Mouse (Mus musculus): ENCODE measurements around the gene Gm11554. TPM values are rescaled to one million over a fixed set of nuclear protein-coding genes. Genes with fewer than 3 reads are reported as not detected.

Gm11554 gene
- total and polyA plus RNA-seq, 2 experiments from 2014 or later: not detected

DNA sequence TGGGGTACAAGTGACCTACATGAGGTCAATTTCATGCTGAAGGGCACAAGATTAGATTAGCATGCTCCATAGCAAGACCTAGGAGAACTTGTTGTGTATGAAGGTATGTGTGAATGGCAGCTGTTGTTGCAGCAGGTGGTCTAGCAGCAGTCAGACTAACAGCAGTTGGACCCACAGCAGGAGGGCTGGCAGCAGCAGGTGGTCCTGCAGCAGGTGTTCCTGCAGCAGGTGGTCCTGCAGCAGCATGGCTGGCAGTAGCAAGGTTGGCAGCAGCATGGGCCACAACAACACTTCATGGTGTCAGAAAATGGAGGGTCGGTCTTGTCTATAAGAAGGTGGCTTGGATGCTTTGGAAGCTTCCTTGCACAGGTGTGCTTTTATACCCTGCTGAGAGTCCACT, 45.4 kb downstream of the Gm11554 start:
- 90% methylated on average over 1 of the region's 1 CpGs for WGBS
- ATAC-seq (ENCODE audit: low FRiP score): no peak
- DNase-seq (ENCODE audit: low spot score): no peak

More for the DNA sequence above, 45.4 kb downstream of the Gm11554 start:
- no peak overlapping the region for H3K9ac ChIP-seq (replicated peaks; ENCODE audit: low read length, poor library complexity, severe bottlenecking)
- H3K9me3 ChIP-seq (ENCODE audit: low read length): no peaks in the 10 kb centered on the region
- H3K4me2 ChIP-seq (ENCODE audit: low read depth, low read length, poor library complexity, severe bottlenecking): no peak overlapping the region
- no peak overlapping the region for H3K27ac ChIP-seq (ENCODE audit: low read depth, low read length)
- no peaks in the 10 kb centered on the region for H3K36me3 ChIP-seq (ENCODE audit: insufficient read depth, low read length)
- no peak overlapping the region for H3K4me3 ChIP-seq (ENCODE audit: low read depth, low read length)
- H3K27me3 ChIP-seq (ENCODE audit: insufficient read depth, low read length): no peaks in the 10 kb centered on the region
- no peaks in the 10 kb centered on the region for H3K4me1 ChIP-seq (ENCODE audit: insufficient read depth, low read length)
- no peak for TF ChIP-seq CTCF (IDR thresholded peaks at IDR 0.05)

Other genes with a start within 250 kb of the Gm11554 start
Only the 30 nearest of the 43 such genes appear.
- not detected in 2 replicates for gene Krtap2-4, start 189.6 kb downstream of the Gm11554 start, total RNA-seq (2014; rRNA removed)
- gene Krtap2-4, start 189.6 kb downstream of the Gm11554 start, polyA plus RNA-seq (2015; fragmentation: Nextera tagmentation; extraction: Ambion mirVana): not detected in 2 replicates
- gene Gm11562, start 184.0 kb downstream of the Gm11554 start, total RNA-seq (2014; rRNA removed): not detected in 2 replicates
- gene Gm11562, start 184.0 kb downstream of the Gm11554 start, polyA plus RNA-seq (2015; fragmentation: Nextera tagmentation; extraction: Ambion mirVana): not detected in 2 replicates
- not detected in 2 replicates for gene Krtap4-1, start 176.2 kb downstream of the Gm11554 start, total RNA-seq (2014; rRNA removed)
- gene Krtap4-1, start 176.2 kb downstream of the Gm11554 start, polyA plus RNA-seq (2015; fragmentation: Nextera tagmentation; extraction: Ambion mirVana): not detected in 2 replicates
- gene Krtap4-2, start 169.4 kb downstream of the Gm11554 start, total RNA-seq (2014; rRNA removed): not detected in 2 replicates
- not detected in 2 replicates for gene Krtap4-2, start 169.4 kb downstream of the Gm11554 start, polyA plus RNA-seq (2015; fragmentation: Nextera tagmentation; extraction: Ambion mirVana)
- gene Krtap4-7, start 160.4 kb downstream of the Gm11554 start, total RNA-seq (2014; rRNA removed): not detected in 2 replicates
- not detected in 2 replicates for gene Krtap4-7, start 160.4 kb downstream of the Gm11554 start, polyA plus RNA-seq (2015; fragmentation: Nextera tagmentation; extraction: Ambion mirVana)
- not detected in 2 replicates for gene Gm11555, start 154.2 kb downstream of the Gm11554 start, total RNA-seq (2014; rRNA removed)
- not detected in 2 replicates for gene Gm11555, start 154.2 kb downstream of the Gm11554 start, polyA plus RNA-seq (2015; fragmentation: Nextera tagmentation; extraction: Ambion mirVana)
- gene Gm11563, start 145.5 kb downstream of the Gm11554 start, total RNA-seq (2014; rRNA removed): not detected in 2 replicates
- gene Gm11563, start 145.5 kb downstream of the Gm11554 start, polyA plus RNA-seq (2015; fragmentation: Nextera tagmentation; extraction: Ambion mirVana): not detected in 2 replicates
- gene Krtap4-6, start 138.5 kb downstream of the Gm11554 start, total RNA-seq (2014; rRNA removed): not detected in 2 replicates
- gene Krtap4-6, start 138.5 kb downstream of the Gm11554 start, polyA plus RNA-seq (2015; fragmentation: Nextera tagmentation; extraction: Ambion mirVana): not detected in 2 replicates
- not detected in 2 replicates for gene Gm14190, start 113.7 kb downstream of the Gm11554 start, total RNA-seq (2014; rRNA removed)
- gene Gm14190, start 113.7 kb downstream of the Gm11554 start, polyA plus RNA-seq (2015; fragmentation: Nextera tagmentation; extraction: Ambion mirVana): not detected in 2 replicates
- not detected in 2 replicates for gene Gm14180, start 70.2 kb downstream of the Gm11554 start, total RNA-seq (2014; rRNA removed)
- not detected in 2 replicates for gene Gm14180, start 70.2 kb downstream of the Gm11554 start, polyA plus RNA-seq (2015; fragmentation: Nextera tagmentation; extraction: Ambion mirVana)
- gene Gm11595, start 31.5 kb downstream of the Gm11554 start, total RNA-seq (2014; rRNA removed): not detected in 2 replicates
- gene Gm11595, start 31.5 kb downstream of the Gm11554 start, polyA plus RNA-seq (2015; fragmentation: Nextera tagmentation; extraction: Ambion mirVana): not detected in 2 replicates
- not detected in 2 replicates for gene Krtap4-8, start 23.7 kb downstream of the Gm11554 start, total RNA-seq (2014; rRNA removed)
- gene Krtap4-8, start 23.7 kb downstream of the Gm11554 start, polyA plus RNA-seq (2015; fragmentation: Nextera tagmentation; extraction: Ambion mirVana): not detected in 2 replicates
- gene Krtap4-9, start 19.2 kb downstream of the Gm11554 start, total RNA-seq (2014; rRNA removed): not detected in 2 replicates
- gene Krtap4-9, start 19.2 kb downstream of the Gm11554 start, polyA plus RNA-seq (2015; fragmentation: Nextera tagmentation; extraction: Ambion mirVana): not detected in 2 replicates
- not detected in 2 replicates for gene Gm11596, start 11.0 kb downstream of the Gm11554 start, total RNA-seq (2014; rRNA removed)
- not detected in 2 replicates for gene Gm11596, start 11.0 kb downstream of the Gm11554 start, polyA plus RNA-seq (2015; fragmentation: Nextera tagmentation; extraction: Ambion mirVana)
- not detected in 2 replicates for gene Gm11569, start 5.5 kb downstream of the Gm11554 start, total RNA-seq (2014; rRNA removed)
- not detected in 2 replicates for gene Gm11569, start 5.5 kb downstream of the Gm11554 start, polyA plus RNA-seq (2015; fragmentation: Nextera tagmentation; extraction: Ambion mirVana)
- gene Krtap4-13, start 5.4 kb upstream of the Gm11554 start, total RNA-seq (2014; rRNA removed): not detected in 2 replicates
- not detected in 2 replicates for gene Krtap4-13, start 5.4 kb upstream of the Gm11554 start, polyA plus RNA-seq (2015; fragmentation: Nextera tagmentation; extraction: Ambion mirVana)
- gene Gm11564, start 11.2 kb upstream of the Gm11554 start, total RNA-seq (2014; rRNA removed): not detected in 2 replicates
- not detected in 2 replicates for gene Gm11564, start 11.2 kb upstream of the Gm11554 start, polyA plus RNA-seq (2015; fragmentation: Nextera tagmentation; extraction: Ambion mirVana)
- gene 2300003K06Rik, start 33.6 kb upstream of the Gm11554 start, total RNA-seq (2014; rRNA removed): not detected in 2 replicates
- gene 2300003K06Rik, start 33.6 kb upstream of the Gm11554 start, polyA plus RNA-seq (2015; fragmentation: Nextera tagmentation; extraction: Ambion mirVana): not detected in 2 replicates
- gene Krtap4-16, start 47.2 kb upstream of the Gm11554 start, total RNA-seq (2014; rRNA removed): not detected in 2 replicates
- not detected in 2 replicates for gene Krtap4-16, start 47.2 kb upstream of the Gm11554 start, polyA plus RNA-seq (2015; fragmentation: Nextera tagmentation; extraction: Ambion mirVana)
- not detected in 2 replicates for gene Gm11568, start 53.5 kb upstream of the Gm11554 start, total RNA-seq (2014; rRNA removed)
- not detected in 2 replicates for gene Gm11568, start 53.5 kb upstream of the Gm11554 start, polyA plus RNA-seq (2015; fragmentation: Nextera tagmentation; extraction: Ambion mirVana)
- gene Gm11559, start 60.0 kb upstream of the Gm11554 start, total RNA-seq (2014; rRNA removed): not detected in 2 replicates
- gene Gm11559, start 60.0 kb upstream of the Gm11554 start, polyA plus RNA-seq (2015; fragmentation: Nextera tagmentation; extraction: Ambion mirVana): not detected in 2 replicates
- gene Krtap9-1, start 68.9 kb upstream of the Gm11554 start, total RNA-seq (2014; rRNA removed): not detected in 2 replicates
- gene Krtap9-1, start 68.9 kb upstream of the Gm11554 start, polyA plus RNA-seq (2015; fragmentation: Nextera tagmentation; extraction: Ambion mirVana): not detected in 2 replicates
- gene Gm11567, start 74.7 kb upstream of the Gm11554 start, total RNA-seq (2014; rRNA removed): not detected in 2 replicates
- not detected in 2 replicates for gene Gm11567, start 74.7 kb upstream of the Gm11554 start, polyA plus RNA-seq (2015; fragmentation: Nextera tagmentation; extraction: Ambion mirVana)
- not detected in 2 replicates for gene Krtap31-1, start 103.5 kb upstream of the Gm11554 start, total RNA-seq (2014; rRNA removed)
- gene Krtap31-1, start 103.5 kb upstream of the Gm11554 start, polyA plus RNA-seq (2015; fragmentation: Nextera tagmentation; extraction: Ambion mirVana): not detected in 2 replicates
- gene Gm11565, start 110.3 kb upstream of the Gm11554 start, total RNA-seq (2014; rRNA removed): not detected in 2 replicates
- not detected in 2 replicates for gene Gm11565, start 110.3 kb upstream of the Gm11554 start, polyA plus RNA-seq (2015; fragmentation: Nextera tagmentation; extraction: Ambion mirVana)
- gene Krtap31-2, start 131.8 kb upstream of the Gm11554 start, total RNA-seq (2014; rRNA removed): not detected in 2 replicates
- gene Krtap31-2, start 131.8 kb upstream of the Gm11554 start, polyA plus RNA-seq (2015; fragmentation: Nextera tagmentation; extraction: Ambion mirVana): not detected in 2 replicates
- gene Krtap9-5, start 144.0 kb upstream of the Gm11554 start, total RNA-seq (2014; rRNA removed): not detected in 2 replicates
- not detected in 2 replicates for gene Krtap9-5, start 144.0 kb upstream of the Gm11554 start, polyA plus RNA-seq (2015; fragmentation: Nextera tagmentation; extraction: Ambion mirVana)
- not detected in 2 replicates for gene Krtap29-1, start 174.6 kb upstream of the Gm11554 start, total RNA-seq (2014; rRNA removed)
- gene Krtap29-1, start 174.6 kb upstream of the Gm11554 start, polyA plus RNA-seq (2015; fragmentation: Nextera tagmentation; extraction: Ambion mirVana): not detected in 2 replicates
- not detected in 2 replicates for gene Krtap16-1, start 182.2 kb upstream of the Gm11554 start, total RNA-seq (2014; rRNA removed)
- gene Krtap16-1, start 182.2 kb upstream of the Gm11554 start, polyA plus RNA-seq (2015; fragmentation: Nextera tagmentation; extraction: Ambion mirVana): not detected in 2 replicates
- gene Krtap17-1, start 189.5 kb upstream of the Gm11554 start, total RNA-seq (2014; rRNA removed): 0.22 and 1.4 TPM in 2 replicates
- 1.7 TPM in 2 replicates for gene Krtap17-1, start 189.5 kb upstream of the Gm11554 start, polyA plus RNA-seq (2015; fragmentation: Nextera tagmentation; extraction: Ambion mirVana)

Measured in midbrain, postnatal 0 days (tissue).